Mouse (Mus musculus): ENCODE measurements at regions not wholly inside any gene's neighbourhood (a gene's known extent, or its start where the extent isn't known, plus 50 kb on each side); places are given as distances from the start of the nearest gene placed in this dataset.

GRCm38 (mm10) chr19:14390914-14391313 is 206.9 kb downstream of the Tle4 start:
- no peak for ATAC-seq (replicated peaks; ENCODE audit: poor library complexity)

Measured in megakaryocyte progenitor cell, adult 5-6 weeks (primary cell).